Mouse (Mus musculus) embryonic facial prominence, embryonic 14.5 days (tissue): ENCODE results near the gene Fat4. TPM values are rescaled to one million over a fixed set of nuclear protein-coding genes. Genes with fewer than 3 reads are reported as not detected.

Experiments used
- ATAC-seq: fragments of 200-750 bp; cut with Nextera tagmentation; 2 replicates; pipeline ENCODE4 v1.8.0; 2017; ENCODE audit warnings: low read depth, moderate number of reproducible peaks, moderate TSS enrichment
- DNase-seq: peaks from one replicate; pipeline ENCODE4 v3.0.0-alpha.2; 2015; ENCODE audit warnings: low spot score
- H3K27ac ChIP-seq: fragments of 300-500 bp; sonication (generic); replicated peaks from 2 replicates; pipeline ENCODE4 v1.5.1; 2014; ENCODE audit warnings: low read depth, mild to moderate bottlenecking, low read length, moderate library complexity
- H3K27me3 ChIP-seq: fragments of 300-500 bp; sonication (generic); replicated peaks from 2 replicates; pipeline ENCODE4 v1.6.1; 2014; ENCODE audit warnings: low read length; ENCODE audit not compliant: control insufficient read depth, insufficient read depth
- H3K36me3 ChIP-seq: fragments of 300-500 bp; sonication (generic); 2 replicates; pipeline ENCODE4 v1.6.1; 2014; ENCODE audit warnings: low read length, mixed read lengths; ENCODE audit not compliant: control insufficient read depth, insufficient read depth
- H3K4me1 ChIP-seq: fragments of 300-500 bp; sonication (generic); 2 replicates; pipeline ENCODE4 v1.6.1; 2014; ENCODE audit warnings: antibody characterized with exemption, low read length; ENCODE audit not compliant: control insufficient read depth, insufficient read depth
- H3K4me2 ChIP-seq: fragments of 300-500 bp; sonication (generic); 2 replicates; pipeline ENCODE4 v1.6.1; 2014; ENCODE audit warnings: low read depth, mild to moderate bottlenecking, low read length, moderate library complexity, mixed read lengths
- H3K4me3 ChIP-seq: fragments of 300-500 bp; sonication (generic); 2 replicates; pipeline ENCODE4 v1.5.1; 2014; ENCODE audit warnings: low read depth, mild to moderate bottlenecking, low read length
- H3K9ac ChIP-seq: fragments of 300-500 bp; sonication (generic); 2 replicates; pipeline ENCODE4 v1.6.1; 2014; ENCODE audit warnings: low read depth, mild to moderate bottlenecking, low read length, moderate library complexity, mixed read lengths
- H3K9me3 ChIP-seq: fragments of 300-500 bp; sonication (generic); 2 replicates; pipeline ENCODE4 v1.6.1; 2016; ENCODE audit warnings: low read length; ENCODE audit not compliant: control insufficient read depth
- WGBS: fragments of 180-500 bp; shearing (Covaris S2); extraction: QIAGEN DNeasy Blood & Tissue Kit; methylation state at CpG from one replicate; pipeline ENCODE4 v1.1.7; 2014; 5-methylcytosine and 5-hydroxymethylcytosine counted together
- polyA plus RNA-seq: library from polyadenylated mRNA; unstranded; fragments of >200 nt; fragmentation: Nextera tagmentation; extraction: Ambion mirVana; gene quantifications from 2 replicates; pipeline ENCODE4 v1.2.1, GENCODE M21; 2014

The Fat4 gene
- polyA plus RNA-seq, 1 experiment from 2014 or later, result 16.6 TPM

GRCm38 (mm10) chr3:38912768-38913487 lies 26.2 kb downstream of the Fat4 start:
- H3K27me3 ChIP-seq, result no peaks in the 10 kb centered on the region

GRCm38 (mm10) chr3:38913488-38914105 lies 26.9 kb downstream of the Fat4 start:
- Histone ChIP-seq H3K9me3 (no peaks in the 10 kb centered on the region), H3K4me2 (no peak overlapping the region), H3K27ac (no peak overlapping the region), H3K4me3 (no peak overlapping the region), H3K27me3 (no peaks in the 10 kb centered on the region), H3K36me3 (no peaks in the 10 kb centered on the region), H3K4me1 (no peaks in the 10 kb centered on the region; the same call in 1 of the 2 replicates), H3K9ac (no peak overlapping the region)
- ATAC-seq (no peak), DNase-seq (no peak)
- WGBS, result 66% methylated on average over 11 of the region's 11 CpGs

More at GRCm38 (mm10) chr3:38912768-38913487, 26.2 kb downstream of the Fat4 start:
- DNase-seq (no peak), ATAC-seq (no peak)
- Histone ChIP-seq H3K9ac (no peak overlapping the region), H3K4me3 (no peak overlapping the region), H3K27ac (no peak overlapping the region), H3K36me3 (no peaks in the 10 kb centered on the region), H3K9me3 (no peaks in the 10 kb centered on the region), H3K4me1 (peaks cover 7% of the 10 kb centered on the region), H3K4me2 (no peak overlapping the region)
- WGBS, result 69% methylated on average over 5 of the region's 5 CpGs

DNA sequence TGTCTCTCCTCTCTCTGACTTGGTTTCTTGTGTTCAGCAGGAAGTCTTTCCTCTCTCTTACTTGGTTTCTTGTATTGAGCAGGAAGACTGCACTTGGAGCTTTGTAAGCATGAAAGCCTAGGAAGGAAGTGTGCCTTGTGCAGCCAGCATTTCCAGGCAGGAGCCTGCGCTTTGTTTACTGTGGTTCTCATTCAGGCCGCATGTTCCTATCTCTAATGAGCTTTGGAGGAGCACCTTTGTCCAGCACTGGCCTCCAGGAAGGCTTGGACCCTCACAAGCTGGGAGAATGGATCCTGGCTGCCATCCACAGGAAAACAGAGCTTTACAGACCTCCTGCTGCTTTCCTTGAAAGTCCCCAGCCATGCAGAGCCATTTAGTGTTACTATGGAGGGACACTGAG lies 32.2 kb downstream of the Fat4 start:
- Histone ChIP-seq H3K9me3 (no peaks in the 10 kb centered on the region), H3K4me1 (peaks cover 7% of the 10 kb centered on the region), H3K4me3 (no peak overlapping the region), H3K9ac (no peak overlapping the region), H3K4me2 (no peak overlapping the region), H3K36me3 (no peaks in the 10 kb centered on the region), H3K27me3 (no peaks in the 10 kb centered on the region), H3K27ac (no peak overlapping the region)
- ATAC-seq, result no peak
- WGBS, result 71% methylated on average over 2 of the region's 2 CpGs
- DNase-seq, result no peak

DNA sequence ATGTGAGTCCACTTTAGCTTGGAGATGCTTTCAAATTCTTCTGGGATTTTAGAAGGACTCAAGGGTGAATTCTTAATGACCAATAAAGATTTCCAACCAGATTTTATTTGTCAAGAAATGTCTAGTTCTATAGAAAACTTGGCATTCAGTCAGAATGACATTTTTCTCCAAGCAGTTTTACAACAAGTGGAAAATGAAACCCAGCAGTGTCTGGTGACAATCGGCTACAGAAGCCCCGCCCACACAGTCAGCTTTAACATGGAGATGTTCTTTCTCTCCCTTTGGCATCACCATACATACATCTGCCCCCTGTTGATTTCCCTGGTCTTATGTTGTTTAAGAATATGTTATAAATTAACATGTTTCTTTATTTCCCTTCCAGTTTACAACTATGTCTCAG lies 34.3 kb downstream of the Fat4 start:
- peaks cover 7% of the 10 kb centered on the region; the same call in 1 of the 2 replicates for H3K4me1 ChIP-seq
- no peak overlapping the region for H3K4me3 ChIP-seq
- H3K36me3 ChIP-seq, result no peaks in the 10 kb centered on the region
- H3K27me3 ChIP-seq, result no peaks in the 10 kb centered on the region
- ATAC-seq (no peak), DNase-seq (peak; percentile 87)
- 51% methylated on average over 2 of the region's 2 CpGs for WGBS
- H3K9me3 ChIP-seq, result no peaks in the 10 kb centered on the region
- 0 out of 2 replicates have a peak overlapping the region, but pooled peaks have one; percentile 24 for H3K27ac ChIP-seq
- H3K9ac ChIP-seq, result no peak overlapping the region
- no peak overlapping the region for H3K4me2 ChIP-seq

GRCm38 (mm10) chr3:38923251-38923686 lies 36.5 kb downstream of the Fat4 start:
- Histone ChIP-seq H3K27me3 (no peaks in the 10 kb centered on the region), H3K4me1 (peaks cover 13% of the 10 kb centered on the region), H3K9ac (no peak overlapping the region), H3K9me3 (no peaks in the 10 kb centered on the region), H3K4me2 (no peak overlapping the region), H3K36me3 (no peaks in the 10 kb centered on the region), H3K27ac (no peak overlapping the region), H3K4me3 (no peak overlapping the region)
- no peak for DNase-seq
- WGBS, result 49% methylated on average over 7 of the region's 7 CpGs
- ATAC-seq, result no peak

DNA sequence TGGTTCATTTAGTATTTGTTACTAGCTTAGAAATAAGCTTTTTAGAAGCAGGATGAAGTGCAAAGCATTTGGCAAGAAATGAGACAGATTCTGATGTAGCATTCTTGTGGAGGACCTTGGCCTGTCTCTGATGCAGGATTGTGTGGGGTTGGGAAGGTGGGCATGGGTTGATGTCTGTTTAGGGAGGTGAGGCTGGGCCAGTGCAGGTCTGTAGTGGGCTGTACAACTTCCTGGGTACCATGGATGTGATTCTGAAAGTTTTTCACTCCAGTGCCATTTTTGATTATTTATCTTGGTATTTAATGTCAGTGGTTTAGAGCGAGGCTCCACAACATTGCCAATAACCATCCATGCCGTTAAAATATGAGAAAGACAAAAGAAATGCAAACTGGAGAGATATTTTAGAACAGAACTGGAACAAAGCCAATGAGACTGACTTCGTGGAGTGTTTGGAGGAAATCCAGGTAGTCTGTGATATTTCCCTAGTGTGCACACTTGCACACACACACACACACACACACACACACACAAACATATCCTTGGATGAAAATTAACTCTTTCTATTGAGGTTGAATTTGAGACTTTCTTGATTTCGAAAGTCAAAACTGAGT lies 41.4 kb downstream of the Fat4 start:
- H3K4me3 ChIP-seq, result no peak overlapping the region
- H3K4me1 ChIP-seq, result peaks cover 17% of the 10 kb centered on the region
- peak overlapping the region; percentile 68 for H3K27ac ChIP-seq
- H3K36me3 ChIP-seq, result 0 out of 2 replicates have a peak, but pooled peaks cover 4% of the 10 kb centered on the region
- ATAC-seq, result peak; percentile 10; the same call in 1 of the 2 replicates
- DNase-seq, result peak; percentile 88
- 22% methylated on average over 4 of the region's 4 CpGs for WGBS
- H3K27me3 ChIP-seq, result no peaks in the 10 kb centered on the region
- no peaks in the 10 kb centered on the region for H3K9me3 ChIP-seq
- peak overlapping the region; percentile 21; the same call in 1 of the 2 replicates for H3K4me2 ChIP-seq
- no peak overlapping the region for H3K9ac ChIP-seq

- Histone ChIP-seq H3K36me3 (0 out of 2 replicates have a peak, but pooled peaks cover 4% of the 10 kb centered on the region), H3K4me3 (no peak overlapping the region), H3K4me1 (peaks cover 17% of the 10 kb centered on the region), H3K9ac (no peak overlapping the region), H3K27ac (peak overlapping the region; percentile 46; the same call in 1 of the 2 replicates), H3K4me2 (peak overlapping the region; percentile 21; the same call in 1 of the 2 replicates), H3K27me3 (no peaks in the 10 kb centered on the region), H3K9me3 (no peaks in the 10 kb centered on the region)
- 31% methylated on average over 3 of the region's 3 CpGs for WGBS
- ATAC-seq, result peak; percentile 82; the same call in 1 of the 2 replicates
- DNase-seq, result peak; percentile 89
Measured at GRCm38 (mm10) chr3:38928751-38929150, 42.0 kb downstream of the Fat4 start.

DNA sequence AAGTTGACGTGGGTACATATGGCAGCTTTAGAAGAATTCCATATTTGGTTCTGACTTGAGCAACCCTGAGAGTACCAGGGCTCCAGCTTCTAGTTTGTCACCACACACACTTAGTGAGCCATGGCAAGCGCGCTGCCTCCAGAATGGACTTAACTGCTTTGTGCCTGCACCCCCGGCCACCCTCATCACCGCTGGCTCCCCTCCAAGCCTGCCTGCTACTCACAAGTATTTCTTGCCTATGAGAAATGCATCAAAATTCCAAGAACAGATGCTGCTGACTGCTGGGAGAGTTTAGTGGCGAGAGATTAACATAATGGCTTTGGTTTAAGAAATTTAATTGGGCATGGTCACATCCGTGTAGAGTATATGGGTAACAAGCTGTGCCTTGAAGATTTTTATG lies 48.0 kb downstream of the Fat4 start:
- Histone ChIP-seq H3K4me2 (no peak overlapping the region), H3K27me3 (no peaks in the 10 kb centered on the region), H3K36me3 (0 out of 2 replicates have a peak, but pooled peaks cover 4% of the 10 kb centered on the region), H3K9ac (no peak overlapping the region), H3K9me3 (no peaks in the 10 kb centered on the region), H3K4me1 (peaks cover 33% of the 10 kb centered on the region), H3K27ac (no peak overlapping the region), H3K4me3 (no peak overlapping the region)
- 33% methylated on average over 7 of the region's 7 CpGs for WGBS
- ATAC-seq (peak; percentile 67; the same call in 1 of the 2 replicates), DNase-seq (peak; percentile 81)
